Mouse (Mus musculus): ENCODE results near the gene Pgbd5. TPM values are rescaled to one million over a fixed set of nuclear protein-coding genes. Genes with fewer than 3 reads are reported as not detected.

The Pgbd5 gene
- total RNA-seq, 2 experiments from 2014 or later = 0.15 to 0.50 TPM

- peak; percentile 35 for DNase-seq
- Histone ChIP-seq H3K27ac (no peak overlapping the region), H3K4me3 (no peak overlapping the region)
- intact Hi-C loops (cut with DNase I) = no loop called here
- no peak for TF ChIP-seq CTCF (IDR thresholded peaks at IDR 0.05)
Measured at GRCm38 (mm10) chr8:124375168-124375567, 64.3 kb downstream of the Pgbd5 start.

DNA sequence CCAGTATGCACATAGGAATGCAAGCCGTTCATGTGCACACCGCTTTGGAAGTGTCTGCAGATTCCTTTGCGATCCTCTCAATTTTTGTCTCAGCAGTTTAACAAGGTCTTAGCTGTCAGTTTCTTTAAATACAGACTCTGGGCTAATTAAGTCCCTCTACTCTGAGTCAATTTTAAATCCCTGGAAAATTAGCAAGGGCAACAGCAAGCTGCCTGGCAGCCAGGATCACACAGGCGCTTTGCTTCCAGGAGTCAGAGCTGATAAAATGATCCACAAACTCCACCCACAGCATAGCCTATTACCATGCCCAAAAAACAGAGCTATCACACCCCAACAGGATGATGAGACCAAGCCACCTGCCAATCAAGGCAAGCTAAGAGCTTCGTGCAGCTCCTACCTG is 65.7 kb downstream of the Pgbd5 start:
- Histone ChIP-seq H3K27ac (no peak overlapping the region), H3K4me3 (no peak overlapping the region)
- intact Hi-C loops (cut with DNase I) = no loop called here
- TF ChIP-seq CTCF (IDR thresholded peaks at IDR 0.05) = no peak
- no peak for DNase-seq

DNA sequence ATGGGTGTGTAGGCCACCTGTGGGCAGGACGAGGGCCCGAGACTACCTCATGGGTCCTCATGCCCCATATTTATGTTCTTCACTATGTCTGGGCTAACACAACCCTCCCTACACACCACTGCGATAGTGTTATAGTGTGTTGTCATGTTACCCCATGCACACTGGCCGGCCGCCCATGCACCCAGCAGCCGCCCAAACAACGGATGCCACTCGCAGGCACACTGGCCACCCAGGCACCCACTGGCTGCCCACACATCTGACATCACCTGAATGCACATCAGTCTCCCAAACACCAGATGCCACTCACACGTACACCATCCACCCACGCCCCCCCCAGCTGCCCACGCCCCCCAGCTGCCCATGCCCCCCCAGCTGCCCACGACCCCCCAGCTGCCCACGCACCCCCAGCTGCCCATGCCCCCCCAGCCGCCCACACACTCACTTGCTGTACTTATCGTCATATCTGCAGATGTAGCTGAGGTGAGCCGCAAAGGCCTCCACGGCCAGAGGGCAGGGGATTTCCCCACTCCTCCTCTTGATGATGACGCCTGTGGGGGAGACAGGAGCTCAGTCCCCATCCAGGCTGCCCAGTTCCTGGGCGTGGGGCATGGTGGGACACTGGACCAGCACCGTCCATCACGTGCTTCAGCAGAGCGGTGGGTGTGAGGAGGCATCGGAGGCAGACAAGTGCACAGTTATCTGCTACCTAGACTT is 67.9 kb downstream of the Pgbd5 start:
- Histone ChIP-seq H3K4me3 (no peak overlapping the region), H3K27ac (no peak overlapping the region)
- DNase-seq = no peak
- intact Hi-C loops (cut with DNase I) = no loop called here
- TF ChIP-seq CTCF (IDR thresholded peaks at IDR 0.05) = no peak

- H3K4me3 ChIP-seq = no peak overlapping the region
- TF ChIP-seq CTCF (IDR thresholded peaks at IDR 0.05) = no peak
- H3K27ac ChIP-seq = no peak overlapping the region
- intact Hi-C loops (cut with DNase I) = no loop called here
- no peak for DNase-seq
Measured at GRCm38 (mm10) chr8:124370422-124371183, 68.9 kb downstream of the Pgbd5 start.

GRCm38 (mm10) chr8:124368213-124368612 is 71.2 kb downstream of the Pgbd5 start:
- H3K4me3 ChIP-seq = no peak overlapping the region
- intact Hi-C loops (cut with DNase I) = loop anchor here (5.0 kb wide), 1 partner anchor 316 kb away; no protein-coding TSS in a partner anchor
- peak; percentile 77 for DNase-seq
- peak; percentile 87 for TF ChIP-seq CTCF (IDR thresholded peaks at IDR 0.05)
- no peak overlapping the region for H3K27ac ChIP-seq

DNA sequence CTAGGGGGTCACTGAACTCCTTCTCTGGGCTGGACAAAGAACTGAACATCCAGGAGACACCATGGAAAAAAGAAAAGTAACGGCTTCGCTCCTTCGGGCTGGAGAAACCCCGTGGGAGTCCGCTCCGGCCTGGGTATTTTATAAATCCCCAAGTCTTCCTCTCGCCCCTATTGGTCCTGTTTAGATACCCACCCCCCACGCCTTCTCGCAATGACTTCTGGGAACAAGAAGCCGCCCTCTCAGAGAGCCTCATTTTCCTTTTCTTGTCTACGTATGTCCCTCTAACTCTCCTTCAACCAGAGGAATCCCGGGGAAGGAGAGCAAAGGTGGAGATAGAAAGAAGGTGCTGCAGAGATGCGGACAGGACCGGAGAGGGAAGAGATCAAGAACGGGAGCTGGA is 76.1 kb downstream of the Pgbd5 start:
- no peak for DNase-seq

GRCm38 (mm10) chr8:124362589-124362988 is 76.9 kb downstream of the Pgbd5 start:
- no peak for TF ChIP-seq CTCF (IDR thresholded peaks at IDR 0.05)
- DNase-seq = no peak
- intact Hi-C loops (cut with DNase I) = no loop called here
- H3K27ac ChIP-seq = no peak overlapping the region
- H3K4me3 ChIP-seq = no peak overlapping the region

More for the DNA sequence above, 76.1 kb downstream of the Pgbd5 start:
- no peak overlapping the region for H3K4me3 ChIP-seq
- H3K27ac ChIP-seq = no peak overlapping the region
- no peak for TF ChIP-seq CTCF (IDR thresholded peaks at IDR 0.05)
- intact Hi-C loops (cut with DNase I) = no loop called here

DNA sequence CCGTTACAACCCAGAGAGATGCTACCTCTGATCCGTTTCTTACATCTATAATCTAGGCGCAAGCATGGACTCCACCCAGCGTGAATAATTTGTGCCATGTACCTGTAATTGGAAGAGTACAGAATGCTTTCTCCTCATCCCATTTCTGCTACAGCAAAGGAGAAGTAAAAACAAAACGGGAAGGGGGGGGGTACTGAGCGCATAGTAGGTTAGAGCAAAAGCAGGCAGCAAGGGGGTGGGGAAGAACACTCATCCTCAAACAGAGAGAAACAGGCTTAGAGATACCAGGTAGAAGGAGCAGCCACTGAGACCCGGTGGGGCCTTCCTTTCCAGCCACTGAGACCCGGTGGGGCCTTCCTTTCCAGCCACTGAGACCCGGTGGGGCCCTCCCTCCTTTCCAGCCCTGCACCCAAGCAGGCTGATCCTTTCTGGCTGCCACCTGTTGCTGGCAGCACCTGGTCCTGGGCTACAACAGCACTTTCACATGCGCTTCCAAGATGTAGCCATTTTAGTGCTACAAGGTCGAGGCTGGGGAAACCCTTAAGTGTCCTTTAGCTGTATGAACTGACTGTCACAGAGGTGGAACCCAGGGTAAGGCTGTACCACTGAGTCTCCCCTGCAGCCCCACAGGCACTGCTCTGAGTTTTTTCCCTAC is 77.6 kb downstream of the Pgbd5 start:
- Histone ChIP-seq H3K4me3 (no peak overlapping the region), H3K27ac (no peak overlapping the region)
- intact Hi-C loops (cut with DNase I) = no loop called here
- TF ChIP-seq CTCF (IDR thresholded peaks at IDR 0.05) = no peak
- no peak for DNase-seq

DNA sequence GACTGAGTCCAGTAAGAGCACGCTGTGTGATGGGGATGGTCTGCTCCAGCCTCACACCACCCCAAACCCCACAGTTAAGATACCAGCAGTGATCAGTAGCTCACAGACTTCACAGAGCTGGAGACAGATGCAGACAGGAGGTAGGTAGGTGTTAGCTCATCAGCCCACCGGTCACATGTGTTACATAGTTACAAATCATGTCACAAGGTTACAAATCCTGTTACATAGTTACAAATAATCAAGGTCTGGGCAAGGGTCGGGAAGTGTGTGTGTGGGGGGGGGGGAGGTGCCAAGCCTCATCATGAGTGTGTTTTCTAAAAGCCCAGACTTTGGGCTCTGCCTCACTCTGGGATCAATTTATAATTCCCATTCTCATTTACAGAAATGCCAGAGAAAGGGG is 78.5 kb downstream of the Pgbd5 start:
- no peak overlapping the region for H3K4me3 ChIP-seq
- TF ChIP-seq CTCF (IDR thresholded peaks at IDR 0.05) = no peak
- no peak for DNase-seq
- intact Hi-C loops (cut with DNase I) = no loop called here
- no peak overlapping the region for H3K27ac ChIP-seq

DNA sequence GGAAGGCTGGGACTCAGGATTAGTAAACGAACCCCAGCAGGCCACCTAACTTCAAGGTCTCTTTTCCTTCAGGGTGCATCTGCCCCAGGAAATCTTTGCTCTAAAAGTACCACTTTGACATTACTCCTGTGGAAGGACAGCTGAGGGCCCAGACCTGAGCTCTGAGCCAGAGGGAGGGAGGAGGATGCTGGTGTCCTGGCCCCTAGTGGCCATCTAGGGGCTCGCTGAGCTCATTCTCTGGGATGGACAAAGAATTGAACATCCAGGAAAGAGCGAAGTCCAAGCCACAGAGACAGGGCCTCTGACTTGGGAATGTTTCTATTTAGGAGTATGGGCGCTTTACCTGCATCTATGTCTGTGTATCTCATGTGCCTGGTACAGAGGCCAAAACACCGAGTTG is 87.8 kb downstream of the Pgbd5 start:
- intact Hi-C loops (cut with DNase I) = no loop called here
- no peak overlapping the region for H3K4me3 ChIP-seq
- peak; percentile 5 for DNase-seq
- 0 out of 2 replicates have a peak, but pooled peaks have one; percentile 18 for TF ChIP-seq CTCF (IDR thresholded peaks at IDR 0.05)
- H3K27ac ChIP-seq = no peak overlapping the region

DNA sequence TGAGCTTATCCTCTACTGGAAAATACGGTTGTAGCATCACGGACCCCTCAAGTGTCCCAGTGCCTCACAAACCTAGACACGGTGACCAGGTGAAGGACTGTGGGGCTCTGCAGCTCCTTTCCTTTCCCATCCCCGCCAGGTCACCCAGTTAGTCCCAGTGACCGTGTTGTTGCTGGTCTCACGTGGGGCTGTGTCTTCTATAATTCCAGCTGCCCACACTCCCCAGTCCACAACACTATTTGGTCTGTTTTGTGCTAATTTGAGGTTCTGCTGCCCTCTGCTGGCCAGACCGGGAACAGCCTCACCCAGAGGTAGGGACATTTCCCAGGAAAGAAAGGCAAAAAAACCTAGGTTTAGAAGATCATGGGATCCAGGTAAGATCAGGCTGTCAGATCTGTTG is 89.8 kb downstream of the Pgbd5 start:
- peak; percentile 98 for TF ChIP-seq CTCF (IDR thresholded peaks at IDR 0.05)
- Histone ChIP-seq H3K27ac (no peak overlapping the region), H3K4me3 (no peak overlapping the region)
- peak; percentile 81 for DNase-seq
- intact Hi-C loops (cut with DNase I) = loop anchor here (1.0 to 2.0 kb wide), 2 partner anchors 119 to 297 kb away; partner anchors contain the start of gene Galnt2

DNA sequence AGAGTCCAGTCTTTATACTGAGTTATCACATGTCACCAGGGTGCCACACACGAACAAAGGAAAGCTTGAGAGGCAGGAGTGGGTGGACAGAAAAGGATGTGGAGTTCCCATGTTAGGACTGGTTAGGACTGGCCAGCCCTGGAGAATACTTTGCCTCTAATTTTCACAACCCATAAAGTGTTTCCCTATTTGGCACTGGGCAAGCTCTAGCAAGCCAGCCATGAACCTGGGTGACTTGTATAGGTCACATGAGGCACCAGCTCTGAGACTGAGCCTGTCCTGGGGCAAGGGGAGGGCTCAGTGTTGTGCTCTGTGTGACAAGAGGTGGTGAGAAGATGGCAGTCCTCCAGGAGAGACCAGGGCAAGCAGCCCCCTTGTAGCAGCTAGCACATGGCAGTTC is 91.4 kb downstream of the Pgbd5 start:
- intact Hi-C loops (cut with DNase I) = loop anchor here (2.0 kb wide), 1 partner anchor 117 kb away; the partner anchor contains the start of gene Galnt2
- no peak for TF ChIP-seq CTCF (IDR thresholded peaks at IDR 0.05)
- no peak overlapping the region for H3K27ac ChIP-seq
- DNase-seq = no peak
- H3K4me3 ChIP-seq = no peak overlapping the region

Data from gastrocnemius, adult 2 months (tissue).